Mouse (Mus musculus) liver, postnatal 0 days (tissue): ENCODE measurements around the gene Smarcc2. TPM values are rescaled to one million over a fixed set of nuclear protein-coding genes. Genes with fewer than 3 reads are reported as not detected.

Source experiments
- ATAC-seq: fragments of 200-750 bp; cut with Nextera tagmentation; 2 replicates; pipeline ENCODE4 v1.8.0; 2017; ENCODE audit warnings: mild to moderate bottlenecking, moderate library complexity
- DNase-seq: peaks from one replicate; pipeline ENCODE4 v3.0.0-alpha.2; 2016
- H3K27ac ChIP-seq: fragments of 300-500 bp; sonication (generic); 2 replicates; pipeline ENCODE4 v1.5.1; 2014; ENCODE audit warnings: antibody characterized with exemption, moderate library complexity, mild to moderate bottlenecking, low read depth
- H3K27me3 ChIP-seq: fragments of 300-500 bp; sonication (generic); 2 replicates; pipeline ENCODE4 v1.6.1; 2014; ENCODE audit warnings: low read length, control low read depth, mixed read lengths; ENCODE audit not compliant: insufficient read depth
- H3K36me3 ChIP-seq: fragments of 300-500 bp; sonication (generic); replicated peaks from 2 replicates; pipeline ENCODE4 v1.6.1; 2014; ENCODE audit warnings: mild to moderate bottlenecking, control low read depth, low read length, moderate library complexity, mixed read lengths; ENCODE audit not compliant: insufficient read depth
- H3K4me1 ChIP-seq: fragments of 300-500 bp; sonication (generic); 2 replicates; pipeline ENCODE4 v1.6.1; 2014; ENCODE audit warnings: antibody characterized with exemption, mild to moderate bottlenecking, control low read depth; ENCODE audit not compliant: insufficient read depth
- H3K4me2 ChIP-seq: fragments of 300-500 bp; sonication (generic); 2 replicates; pipeline ENCODE4 v1.6.1; 2014; ENCODE audit warnings: low read depth, mild to moderate bottlenecking, low read length, moderate library complexity, mixed read lengths
- H3K4me3 ChIP-seq: fragments of 300-500 bp; sonication (generic); 2 replicates; pipeline ENCODE4 v1.5.1; 2014; ENCODE audit warnings: low read depth, low read length
- H3K9ac ChIP-seq: fragments of 300-500 bp; sonication (generic); replicated peaks from 2 replicates; pipeline ENCODE4 v1.6.1; 2014; ENCODE audit warnings: mild to moderate bottlenecking, moderate library complexity
- H3K9me3 ChIP-seq: fragments of 300-500 bp; sonication (generic); 2 replicates; pipeline ENCODE4 v1.6.1; 2016; ENCODE audit warnings: mild to moderate bottlenecking, control low read depth, low read length, mixed read lengths
- CTCF ChIP-seq: sonication (generic); IDR thresholded peaks from 2 replicates; pipeline ENCODE4 v1.5.1; 2016; ENCODE audit warnings: antibody characterized with exemption, low read depth
- EP300 ChIP-seq: IDR thresholded peaks from 2 replicates; pipeline ENCODE4 v1.6.1; 2016; ENCODE audit warnings: antibody characterized with exemption, low read depth, mild to moderate bottlenecking
- WGBS: fragments of 180-500 bp; shearing (Covaris S2); extraction: QIAGEN DNeasy Blood & Tissue Kit; methylation state at CpG from one replicate; pipeline ENCODE4 v1.1.7; 2014; ENCODE audit not compliant: insufficient replicate concordance; 5-methylcytosine and 5-hydroxymethylcytosine counted together
- polyA plus RNA-seq: library from polyadenylated mRNA; unstranded; fragments of >200 nt; fragmentation: Nextera tagmentation; extraction: Ambion mirVana; gene quantifications from 2 replicates; pipeline ENCODE4 v1.2.1, GENCODE M21; 2015

Gene Smarcc2
- polyA plus RNA-seq, 1 experiment from 2014 or later = 13.4 TPM

DNA sequence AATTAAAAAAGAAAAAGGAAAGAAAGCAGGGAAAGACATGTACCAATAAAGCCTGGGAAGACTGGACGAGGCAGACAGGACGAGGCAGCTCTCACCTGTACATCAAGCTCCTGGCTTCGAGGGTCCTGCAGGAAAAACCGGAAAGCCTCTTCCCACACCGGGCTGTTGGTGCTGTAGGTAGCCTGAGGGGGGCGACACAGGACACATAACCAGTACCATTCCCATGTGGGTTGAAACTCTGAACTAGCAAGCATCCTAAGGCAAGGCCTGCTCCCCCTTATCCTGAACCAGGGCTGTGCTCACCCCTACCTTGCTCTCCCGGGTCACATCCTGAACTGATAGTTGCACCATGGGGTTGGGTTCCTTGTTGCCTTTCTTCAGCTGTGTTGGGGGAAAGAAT is 59.8 kb downstream of the Smarcc2 start:
- Histone ChIP-seq H3K9me3 (no peaks in the 10 kb centered on the region), H3K4me1 (no peaks in the 10 kb centered on the region), H3K27me3 (no peaks in the 10 kb centered on the region), H3K4me2 (no peak overlapping the region), H3K36me3 (peaks cover 57% of the 10 kb centered on the region), H3K4me3 (no peak overlapping the region), H3K9ac (no peak overlapping the region), H3K27ac (no peak overlapping the region)
- peak; percentile 61 for DNase-seq
- peak; percentile 55; the same call in 1 of the 2 replicates for ATAC-seq
- TF ChIP-seq EP300 = no peak
- TF ChIP-seq CTCF = peak; percentile 74
- 84% methylated on average over 7 of the region's 7 CpGs for WGBS

DNA sequence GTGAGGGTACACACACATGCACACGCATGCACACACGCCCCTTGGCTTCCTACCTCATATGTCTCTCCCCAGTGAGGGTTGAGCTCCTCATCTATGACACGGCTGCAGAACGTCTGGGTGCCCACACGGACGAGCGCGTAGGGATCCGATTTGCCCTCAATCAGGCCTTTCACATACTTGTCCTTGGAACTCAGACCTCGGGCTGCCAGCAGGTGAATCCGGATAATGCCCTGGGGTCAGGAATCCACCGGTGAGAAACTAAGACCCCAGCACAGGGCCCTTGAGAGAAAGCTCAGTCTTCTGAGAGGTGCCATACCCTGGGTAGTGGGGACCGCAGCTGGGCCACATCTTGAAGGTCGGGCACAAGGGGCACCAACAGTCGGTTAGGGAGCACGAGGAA is 61.5 kb downstream of the Smarcc2 start:
- no peaks in the 10 kb centered on the region for H3K27me3 ChIP-seq
- no peak for ATAC-seq
- peaks cover 49% of the 10 kb centered on the region for H3K36me3 ChIP-seq
- DNase-seq = no peak
- no peak overlapping the region for H3K4me3 ChIP-seq
- H3K4me2 ChIP-seq = no peak overlapping the region
- H3K9ac ChIP-seq = no peak overlapping the region
- H3K27ac ChIP-seq = no peak overlapping the region
- TF ChIP-seq EP300 = no peak
- no peak for TF ChIP-seq CTCF
- H3K4me1 ChIP-seq = peaks cover 11% of the 10 kb centered on the region
- 88% methylated on average over 16 of the region's 16 CpGs for WGBS
- H3K9me3 ChIP-seq = no peaks in the 10 kb centered on the region

GRCm38 (mm10) chr10:128522351-128522750 is 63.3 kb downstream of the Smarcc2 start:
- H3K27ac ChIP-seq = no peak overlapping the region
- no peaks in the 10 kb centered on the region for H3K27me3 ChIP-seq
- H3K4me1 ChIP-seq = peaks cover 14% of the 10 kb centered on the region
- 77% methylated on average over 6 of the region's 6 CpGs for WGBS
- no peak overlapping the region for H3K4me3 ChIP-seq
- no peak overlapping the region for H3K9ac ChIP-seq
- H3K4me2 ChIP-seq = no peak overlapping the region
- TF ChIP-seq CTCF = no peak
- TF ChIP-seq EP300 = no peak
- ATAC-seq = no peak
- H3K9me3 ChIP-seq = no peaks in the 10 kb centered on the region
- DNase-seq = no peak
- H3K36me3 ChIP-seq = peaks cover 41% of the 10 kb centered on the region

DNA sequence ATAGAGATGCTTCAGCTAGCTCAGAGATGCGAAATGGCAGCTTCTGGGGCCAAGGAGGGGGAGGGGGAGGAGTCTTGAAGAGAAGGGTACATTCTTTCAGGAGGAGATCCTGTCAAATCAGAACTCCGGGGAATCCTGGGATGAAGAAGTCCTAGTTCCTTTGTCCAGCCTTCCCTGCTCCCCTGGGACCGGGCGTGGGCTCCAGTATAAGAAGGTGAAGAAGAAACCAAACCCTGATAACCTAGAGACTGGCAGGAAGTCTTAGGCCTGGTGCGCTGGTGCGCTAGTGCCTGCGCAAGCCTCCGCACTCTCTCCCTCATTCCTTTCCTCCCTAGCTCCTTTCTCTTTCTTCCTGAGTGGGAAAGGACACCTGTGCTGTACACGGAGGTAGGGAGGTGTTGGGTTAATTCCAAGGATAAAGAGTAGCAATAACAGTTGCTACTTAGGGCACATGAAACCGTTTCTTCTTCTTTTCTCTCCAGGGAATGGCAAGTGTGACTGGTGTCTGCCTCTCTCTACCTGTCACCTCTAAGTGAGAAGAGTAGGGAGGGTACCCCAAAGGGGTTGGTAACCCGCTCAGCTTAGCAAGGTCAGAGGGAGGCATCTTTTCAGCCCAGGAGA is 65.2 kb downstream of the Smarcc2 start:
- no peak for ATAC-seq
- peaks cover 14% of the 10 kb centered on the region for H3K4me1 ChIP-seq
- 22% methylated on average over 11 of the region's 11 CpGs for WGBS
- peak overlapping the region; percentile 93 for H3K9ac ChIP-seq
- H3K4me2 ChIP-seq = peak overlapping the region; percentile 100
- peaks cover 30% of the 10 kb centered on the region for H3K36me3 ChIP-seq
- no peaks in the 10 kb centered on the region for H3K27me3 ChIP-seq
- TF ChIP-seq EP300 (no peak), CTCF (no peak)
- DNase-seq = no peak
- no peaks in the 10 kb centered on the region for H3K9me3 ChIP-seq
- peak overlapping the region; percentile 93; the same call in 1 of the 2 replicates for H3K27ac ChIP-seq
- H3K4me3 ChIP-seq = peak overlapping the region; percentile 90

- H3K27me3 ChIP-seq = no peaks in the 10 kb centered on the region
- H3K36me3 ChIP-seq = peaks cover 27% of the 10 kb centered on the region
- WGBS = under 1% methylated on average over 58 of the region's 58 CpGs
- H3K9me3 ChIP-seq = no peaks in the 10 kb centered on the region
- H3K27ac ChIP-seq = peak overlapping the region; percentile 93
- no peak for TF ChIP-seq CTCF
- TF ChIP-seq EP300 = no peak
- peak overlapping the region; percentile 90 for H3K4me3 ChIP-seq
- peak; percentile 70 for DNase-seq
- peak overlapping the region; percentile 100 for H3K4me2 ChIP-seq
- H3K9ac ChIP-seq = peak overlapping the region; percentile 93
- ATAC-seq = peak; percentile 43
- peaks cover 14% of the 10 kb centered on the region for H3K4me1 ChIP-seq
These were observed 65.9 kb downstream of the Smarcc2 start for GRCm38 (mm10) chr10:128524732-128525662.

DNA sequence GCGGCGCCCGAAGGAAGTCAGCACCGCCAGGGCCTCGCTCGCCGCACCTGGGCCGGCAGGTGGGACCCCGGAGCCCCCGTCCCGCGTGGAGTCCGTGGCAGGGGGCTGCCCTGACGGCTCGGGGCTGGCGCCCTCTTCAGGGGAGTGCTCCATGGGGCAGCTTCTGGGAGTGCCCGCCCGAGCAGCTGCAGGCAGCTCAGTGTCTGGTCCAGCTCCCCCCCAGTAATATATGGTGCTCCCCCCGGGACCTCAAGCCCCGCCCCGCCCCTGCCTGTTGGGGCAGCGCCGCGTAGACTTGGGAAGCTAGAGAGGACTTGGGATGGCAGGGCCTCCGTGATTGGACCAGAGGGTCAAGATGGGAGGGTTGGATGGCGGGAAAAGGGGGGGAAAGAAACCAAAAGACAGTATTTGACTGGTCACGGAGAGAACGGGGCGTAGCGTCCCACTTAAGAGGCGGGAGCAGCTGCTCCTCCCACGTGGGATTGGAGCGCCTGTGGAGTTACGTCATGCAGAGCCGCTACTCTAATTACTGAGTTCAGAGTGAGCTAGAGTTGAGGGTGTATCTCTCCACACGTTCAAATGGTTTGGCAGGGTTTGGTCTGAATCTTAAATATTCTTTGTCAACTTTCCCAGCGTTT is 66.7 kb downstream of the Smarcc2 start, which contains the start of gene Esyt1:
Gene Esyt1, minus strand, starts transcription at position 201 of the 638 bp plus-strand sequence.
- DNase-seq = peak; percentile 93
- Histone ChIP-seq H3K4me1 (peaks cover 14% of the 10 kb centered on the region), H3K4me3 (peak within 1 kb of the TSS; percentile 90), H3K9me3 (no peaks in the 10 kb centered on the region), H3K9ac (peak within 1 kb of the TSS; percentile 93), H3K36me3 (peaks cover 20% of the 10 kb centered on the region), H3K27ac (peak within 1 kb of the TSS; percentile 93), H3K4me2 (peak within 1 kb of the TSS; percentile 100), H3K27me3 (no peaks in the 10 kb centered on the region)
- peak; percentile 97 for ATAC-seq
- 0% methylated on average over 31 of the region's 37 CpGs for WGBS
- peak; percentile 64 for TF ChIP-seq CTCF
- peak; percentile 79 for TF ChIP-seq EP300
